Mouse (Mus musculus) liver, adult 2 months (tissue): Measurements from ENCODE around the gene Susd3. TPM values are rescaled to one million over a fixed set of nuclear protein-coding genes. Genes with fewer than 3 reads are reported as not detected.
A peak's percentile ranks its signal among the peaks of the same experiment; 100 is the strongest.

ENCODE experiments used
- DNase-seq: peaks from one replicate; pipeline ENCODE4 v3.0.0-alpha.2; 2011; ENCODE audit warnings: low read depth, low spot score; ENCODE audit errors: extremely low read depth
- H3K27ac ChIP-seq: fragments of 200-500 bp; replicated peaks from 2 replicates; pipeline ENCODE4 v1.5.1; 2012; ENCODE audit warnings: low read depth, mild to moderate bottlenecking, control low read depth, inconsistent platforms, low read length; ENCODE audit not compliant: insufficient read depth
- H3K27me3 ChIP-seq: fragments of 200-500 bp; 2 replicates; pipeline ENCODE4 v1.6.1; 2012; ENCODE audit warnings: mild to moderate bottlenecking, moderate library complexity, low read length, inconsistent platforms; ENCODE audit not compliant: control insufficient read depth, insufficient read depth
- H3K36me3 ChIP-seq: fragments of 200-500 bp; 2 replicates; pipeline ENCODE4 v1.6.1; 2012; ENCODE audit warnings: low read length, inconsistent platforms; ENCODE audit not compliant: control insufficient read depth, insufficient read depth
- H3K4me1 ChIP-seq: fragments of 200-500 bp; 2 replicates; pipeline ENCODE4 v1.6.1; 2011; ENCODE audit warnings: low read length; ENCODE audit not compliant: control insufficient read depth, insufficient read depth
- H3K4me3 ChIP-seq: fragments of 200-500 bp; 2 replicates; pipeline ENCODE4 v1.5.1; 2011; ENCODE audit warnings: low read depth, mild to moderate bottlenecking, control low read depth, low read length, moderate library complexity; ENCODE audit not compliant: insufficient read depth
- H3K79me2 ChIP-seq: fragments of 200-500 bp; 2 replicates; pipeline ENCODE4 v1.6.1; 2012; ENCODE audit warnings: inconsistent platforms, mild to moderate bottlenecking, low read length, moderate library complexity; ENCODE audit not compliant: control insufficient read depth, insufficient read depth
- H3K9ac ChIP-seq: fragments of 200-500 bp; 2 replicates; pipeline ENCODE4 v1.6.1; 2012; ENCODE audit warnings: low read depth, mild to moderate bottlenecking, control low read depth, inconsistent platforms, low read length
- CTCF ChIP-seq: fragments of 200-500 bp; IDR thresholded peaks from 2 replicates; pipeline ENCODE4 v1.5.1; 2011; ENCODE audit warnings: low read depth, low read length, control low read depth
- POLR2A ChIP-seq: fragments of 200-500 bp; IDR thresholded peaks from 2 replicates; pipeline ENCODE4 v1.6.1; 2011; ENCODE audit warnings: low read length, control low read depth; ENCODE audit not compliant: insufficient read depth; ENCODE audit errors: extremely low read depth
- whole genome bisulfite sequencing: fragments of 180-500 bp; shearing (Covaris S2); methylation state at CpG from one replicate; pipeline ENCODE4 v1.1.7; 2018; 5-methylcytosine and 5-hydroxymethylcytosine counted together
- polyA plus RNA-seq: library from polyadenylated mRNA; depleted of rRNA; stranded (reverse); fragments of >200 nt; gene quantifications from 2 replicates; pipeline ENCODE4 v1.2.3, GENCODE M21; 2012
- total RNA-seq: library from RNA; depleted of rRNA; stranded (reverse); fragments of >200 nt; gene quantifications from 2 replicates; pipeline ENCODE4 v1.2.3, GENCODE M21; 2014

Susd3 gene
- total and polyA plus RNA-seq, 2 experiments, result 0.18 to 1.1 TPM

- Histone ChIP-seq H3K27me3 (no peaks in the 10 kb centered on the region), H3K4me1 (no peaks in the 10 kb centered on the region), H3K27ac (no peak overlapping the region), H3K36me3 (no peaks in the 10 kb centered on the region), H3K4me3 (no peak overlapping the region), H3K79me2 (no peaks in the 10 kb centered on the region), H3K9ac (no peak overlapping the region)
- DNase-seq, result no peak
- TF ChIP-seq CTCF (no peak), POLR2A (no peak)
- 97% methylated on average over 7 of the region's 7 CpGs for WGBS
Observed at GRCm38 (mm10) chr13:49202556-49202955, 46.0 kb downstream of the Susd3 start.

GRCm38 (mm10) chr13:49200688-49201087 is 47.8 kb downstream of the Susd3 start:
- no peak overlapping the region for H3K4me3 ChIP-seq
- peaks cover 5% of the 10 kb centered on the region for H3K36me3 ChIP-seq
- H3K9ac ChIP-seq, result no peak overlapping the region
- H3K4me1 ChIP-seq, result peaks cover 2% of the 10 kb centered on the region
- peak overlapping the region; percentile 1; the same call in 1 of the 2 replicates for H3K27ac ChIP-seq
- H3K27me3 ChIP-seq, result no peaks in the 10 kb centered on the region
- 85% methylated on average over 13 of the region's 13 CpGs for WGBS
- no peak for TF ChIP-seq CTCF
- TF ChIP-seq POLR2A, result no peak
- DNase-seq, result peak; percentile 48
- no peaks in the 10 kb centered on the region for H3K79me2 ChIP-seq

GRCm38 (mm10) chr13:49199891-49200290 is 48.6 kb downstream of the Susd3 start:
- DNase-seq, result no peak
- 96% methylated on average over 7 of the region's 7 CpGs for WGBS
- Histone ChIP-seq H3K27ac (no peak overlapping the region), H3K27me3 (no peaks in the 10 kb centered on the region), H3K4me1 (peaks cover 2% of the 10 kb centered on the region), H3K36me3 (peaks cover 12% of the 10 kb centered on the region), H3K9ac (no peak overlapping the region), H3K4me3 (no peak overlapping the region), H3K79me2 (no peaks in the 10 kb centered on the region)
- TF ChIP-seq CTCF (no peak), POLR2A (no peak)

- no peaks in the 10 kb centered on the region for H3K27me3 ChIP-seq
- 90% methylated on average over 9 of the region's 9 CpGs for WGBS
- H3K36me3 ChIP-seq, result peaks cover 15% of the 10 kb centered on the region
- no peak overlapping the region for H3K4me3 ChIP-seq
- peaks cover 2% of the 10 kb centered on the region for H3K4me1 ChIP-seq
- 0 out of 2 replicates have a peak overlapping the region, but pooled peaks have one; percentile 15 for H3K27ac ChIP-seq
- H3K9ac ChIP-seq, result no peak overlapping the region
- H3K79me2 ChIP-seq, result no peaks in the 10 kb centered on the region
- DNase-seq, result no peak
- no peak for TF ChIP-seq POLR2A
- no peak for TF ChIP-seq CTCF
Observed at GRCm38 (mm10) chr13:49198734-49199133, 49.8 kb downstream of the Susd3 start.

- no peak overlapping the region for H3K4me3 ChIP-seq
- no peak for TF ChIP-seq CTCF
- TF ChIP-seq POLR2A, result no peak
- no peak for DNase-seq
- H3K79me2 ChIP-seq, result peaks cover 8% of the 10 kb centered on the region
- 68% methylated on average over 6 of the region's 6 CpGs for WGBS
- no peaks in the 10 kb centered on the region for H3K27me3 ChIP-seq
- H3K36me3 ChIP-seq, result peaks cover 15% of the 10 kb centered on the region
- no peak overlapping the region for H3K9ac ChIP-seq
- H3K27ac ChIP-seq, result peak overlapping the region; percentile 22; the same call in 1 of the 2 replicates
- H3K4me1 ChIP-seq, result peaks cover 10% of the 10 kb centered on the region
Observed at GRCm38 (mm10) chr13:49196766-49197165, 51.7 kb downstream of the Susd3 start.

- peaks cover 15% of the 10 kb centered on the region for H3K36me3 ChIP-seq
- 83% methylated on average over 5 of the region's 5 CpGs for WGBS
- no peak overlapping the region for H3K27ac ChIP-seq
- no peak overlapping the region for H3K4me3 ChIP-seq
- peaks cover 13% of the 10 kb centered on the region for H3K79me2 ChIP-seq
- H3K27me3 ChIP-seq, result no peaks in the 10 kb centered on the region
- no peak for DNase-seq
- TF ChIP-seq POLR2A (no peak), CTCF (no peak)
- H3K9ac ChIP-seq, result no peak overlapping the region
- H3K4me1 ChIP-seq, result peaks cover 16% of the 10 kb centered on the region
Observed at GRCm38 (mm10) chr13:49196211-49196610, 52.3 kb downstream of the Susd3 start.

GRCm38 (mm10) chr13:49195651-49196050 is 52.9 kb downstream of the Susd3 start:
- Histone ChIP-seq H3K36me3 (peaks cover 15% of the 10 kb centered on the region), H3K9ac (no peak overlapping the region), H3K27me3 (no peaks in the 10 kb centered on the region), H3K79me2 (peaks cover 14% of the 10 kb centered on the region), H3K4me3 (no peak overlapping the region), H3K27ac (no peak overlapping the region), H3K4me1 (peaks cover 20% of the 10 kb centered on the region)
- 73% methylated on average over 7 of the region's 7 CpGs for WGBS
- DNase-seq, result no peak
- TF ChIP-seq CTCF, result no peak
- TF ChIP-seq POLR2A, result no peak
